Mouse (Mus musculus): ENCODE data around the gene Zfp574.
"Not testable (repeated sequence)": the region's sequence is repeated elsewhere in the genome, so short reads cannot be mapped to it uniquely, and the experiment has no call there.

Zfp574 gene

GRCm38 (mm10) chr7:25071979-25072715 is at the start of gene Zfp574, which contains the start of gene Grik5:
Gene Zfp574, plus strand, starts transcription at chr7:25072567.
Gene Grik5, minus strand, starts transcription at chr7:25072346.
- peak; percentile 47 to 49 for DNase-seq

- DNase-seq, result peak; percentile 52 to 71
These were observed 46.4 kb upstream of the Zfp574 start for GRCm38 (mm10) chr7:25025855-25026439.

- DNase-seq, result no peak
These were observed 45.9 kb upstream of the Zfp574 start for GRCm38 (mm10) chr7:25026452-25026851.

GRCm38 (mm10) chr7:25030032-25030753 is 42.2 kb upstream of the Zfp574 start:
- DNase-seq, result peak; percentile 89 to 95

- peak in 1 of 2 experiments; percentile 38 for DNase-seq
These were observed 40.8 kb upstream of the Zfp574 start for GRCm38 (mm10) chr7:25031528-25031927.

GRCm38 (mm10) chr7:25034796-25035195 is 37.6 kb upstream of the Zfp574 start:
- DNase-seq, result peak in 1 of 2 experiments; percentile 25

- peak; percentile 94 to 96 for DNase-seq
These were observed 36.5 kb upstream of the Zfp574 start for GRCm38 (mm10) chr7:25035916-25036315.

- DNase-seq, result no peak
These were observed 30.4 kb upstream of the Zfp574 start for GRCm38 (mm10) chr7:25041921-25042320.

GRCm38 (mm10) chr7:25044599-25044998 is 27.8 kb upstream of the Zfp574 start:
- DNase-seq, result not testable (repeated sequence)

- DNase-seq, result no peak
These were observed 25.0 kb upstream of the Zfp574 start for GRCm38 (mm10) chr7:25047363-25047762.

GRCm38 (mm10) chr7:25049295-25049930 is 23.0 kb upstream of the Zfp574 start:
- no peak for DNase-seq

GRCm38 (mm10) chr7:25052587-25052986 is 19.8 kb upstream of the Zfp574 start:
- DNase-seq, result no peak

- no peak for DNase-seq
These were observed 15.4 kb upstream of the Zfp574 start for GRCm38 (mm10) chr7:25056951-25057350.

- DNase-seq, result no peak
These were observed 14.5 kb upstream of the Zfp574 start for GRCm38 (mm10) chr7:25057888-25058287.

- DNase-seq, result no peak
These were observed 14.0 kb upstream of the Zfp574 start for GRCm38 (mm10) chr7:25058394-25058793.

GRCm38 (mm10) chr7:25058836-25059235 is 13.5 kb upstream of the Zfp574 start:
- peak in 1 of 2 experiments; percentile 53 for DNase-seq

- DNase-seq, result no peak
These were observed 9.0 kb upstream of the Zfp574 start for GRCm38 (mm10) chr7:25063346-25063745.

GRCm38 (mm10) chr7:25063900-25064299 is 8.5 kb upstream of the Zfp574 start:
- no peak for DNase-seq

- no peak for DNase-seq
These were observed 5.0 kb upstream of the Zfp574 start for GRCm38 (mm10) chr7:25067338-25067737.

- no peak for DNase-seq
These were observed 4.3 kb upstream of the Zfp574 start for GRCm38 (mm10) chr7:25067909-25068656.

- peak in 1 of 2 experiments; percentile 39 for DNase-seq
These were observed 3.6 kb upstream of the Zfp574 start for GRCm38 (mm10) chr7:25068724-25069123.

GRCm38 (mm10) chr7:25072716-25073390 is 486 bp downstream of the Zfp574 start:
- DNase-seq, result peak; percentile 70 to 72
